Mouse (Mus musculus) midbrain, embryonic 14.5 days (tissue): ENCODE measurements around the gene Zswim3. TPM values are rescaled to one million over a fixed set of nuclear protein-coding genes. Genes with fewer than 3 reads are reported as not detected.
"Not testable (repeated sequence)": the region's sequence is repeated elsewhere in the genome, so short reads cannot be mapped to it uniquely, and the experiment has no call there.

Experiments
- ATAC-seq: fragments of 200-750 bp; cut with Nextera tagmentation; 2 replicates; pipeline ENCODE4 v1.8.0; 2017; ENCODE audit warnings: moderate number of reproducible peaks, moderate library complexity; ENCODE audit not compliant: low FRiP score, low TSS enrichment
- DNase-seq: peaks from one replicate; pipeline ENCODE4 v3.0.0-alpha.2; 2015
- H3K27ac ChIP-seq: fragments of 300-500 bp; sonication (generic); replicated peaks from 2 replicates; pipeline ENCODE4 v1.5.1; 2014; ENCODE audit warnings: mild to moderate bottlenecking, low read depth, low read length, moderate library complexity
- H3K27me3 ChIP-seq: fragments of 300-500 bp; sonication (generic); 2 replicates; pipeline ENCODE4 v1.6.1; 2014; ENCODE audit warnings: low read length, control low read depth, mixed read lengths; ENCODE audit not compliant: control insufficient read depth, insufficient read depth
- H3K36me3 ChIP-seq: fragments of 300-500 bp; sonication (generic); 2 replicates; pipeline ENCODE4 v1.6.1; 2014; ENCODE audit warnings: low read length, control low read depth; ENCODE audit not compliant: control insufficient read depth, insufficient read depth
- H3K4me1 ChIP-seq: fragments of 300-500 bp; sonication (generic); 2 replicates; pipeline ENCODE4 v1.6.1; 2014; ENCODE audit warnings: mild to moderate bottlenecking, antibody characterized with exemption, low read length, control low read depth; ENCODE audit not compliant: control insufficient read depth, insufficient read depth
- H3K4me2 ChIP-seq: fragments of 300-500 bp; sonication (generic); 2 replicates; pipeline ENCODE4 v1.6.1; 2014; ENCODE audit warnings: mild to moderate bottlenecking, low read length, moderate library complexity
- H3K4me3 ChIP-seq: fragments of 300-500 bp; sonication (generic); replicated peaks from 2 replicates; pipeline ENCODE4 v1.5.1; 2014; ENCODE audit warnings: low read depth, low read length
- H3K9ac ChIP-seq: fragments of 300-500 bp; sonication (generic); replicated peaks from 2 replicates; pipeline ENCODE4 v1.6.1; 2014; ENCODE audit warnings: mild to moderate bottlenecking, low read length, moderate library complexity
- H3K9me3 ChIP-seq: fragments of 300-500 bp; sonication (generic); 2 replicates; pipeline ENCODE4 v1.6.1; 2016; ENCODE audit warnings: low read length, control low read depth, mixed read lengths; ENCODE audit not compliant: control insufficient read depth
- WGBS: fragments of 180-500 bp; shearing (Covaris S2); extraction: QIAGEN DNeasy Blood & Tissue Kit; methylation state at CpG from one replicate; pipeline ENCODE4 v1.1.7; 2014; 5-methylcytosine and 5-hydroxymethylcytosine counted together
- polyA plus RNA-seq: library from polyadenylated mRNA; unstranded; fragments of >200 nt; fragmentation: Nextera tagmentation; extraction: Ambion mirVana; gene quantifications from 2 replicates; pipeline ENCODE4 v1.2.1, GENCODE M21; 2014

Gene Zswim3
- polyA plus RNA-seq, 1 experiment from 2014 or later, result 15.6 TPM

DNA sequence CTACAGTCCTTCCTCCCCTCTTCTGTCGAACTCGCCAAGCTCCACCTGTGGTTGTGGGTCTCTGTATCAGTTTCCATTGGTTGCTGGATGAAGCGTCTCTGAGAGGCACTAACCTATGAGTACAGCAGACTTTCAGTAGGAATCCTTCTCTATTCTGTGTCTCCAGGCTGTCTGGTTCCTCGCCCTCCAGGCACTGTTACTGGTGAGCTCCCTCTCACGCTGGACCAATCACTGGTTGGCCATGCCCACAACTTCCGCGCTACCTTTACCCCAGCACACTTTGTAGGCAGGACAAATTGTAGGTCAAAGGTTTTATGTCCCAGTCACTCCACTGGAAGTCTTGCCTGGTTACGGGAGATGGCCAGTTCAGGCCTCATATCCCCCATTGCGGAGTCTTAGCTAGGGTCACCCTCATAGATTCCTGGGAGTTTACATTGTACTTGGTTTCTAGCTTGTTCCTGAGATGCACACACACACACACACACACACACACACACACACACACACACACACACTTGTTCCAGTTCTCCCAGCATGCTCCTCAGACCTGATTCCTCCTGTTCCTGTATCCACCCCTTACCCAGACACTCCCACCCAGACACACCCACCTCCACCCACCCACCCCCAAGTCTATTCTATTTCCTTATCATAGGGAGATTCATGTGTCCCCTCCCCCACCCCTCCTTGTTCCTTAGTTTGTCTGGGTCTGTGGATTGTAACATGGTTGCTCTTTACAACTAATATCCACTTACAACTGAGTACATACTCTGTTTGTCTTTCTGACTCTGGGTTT is 54.9 kb downstream of the Zswim3 start:
- Histone ChIP-seq H3K4me3 (no peak overlapping the region), H3K9me3 (no peaks in the 10 kb centered on the region), H3K27ac (no peak overlapping the region), H3K27me3 (peaks cover 10% of the 10 kb centered on the region), H3K4me1 (peaks cover 22% of the 10 kb centered on the region), H3K4me2 (no peak overlapping the region), H3K9ac (no peak overlapping the region), H3K36me3 (no peaks in the 10 kb centered on the region)
- WGBS, result 65% methylated on average over 9 of the region's 9 CpGs
- DNase-seq, result no peak
- ATAC-seq, result no peak

DNA sequence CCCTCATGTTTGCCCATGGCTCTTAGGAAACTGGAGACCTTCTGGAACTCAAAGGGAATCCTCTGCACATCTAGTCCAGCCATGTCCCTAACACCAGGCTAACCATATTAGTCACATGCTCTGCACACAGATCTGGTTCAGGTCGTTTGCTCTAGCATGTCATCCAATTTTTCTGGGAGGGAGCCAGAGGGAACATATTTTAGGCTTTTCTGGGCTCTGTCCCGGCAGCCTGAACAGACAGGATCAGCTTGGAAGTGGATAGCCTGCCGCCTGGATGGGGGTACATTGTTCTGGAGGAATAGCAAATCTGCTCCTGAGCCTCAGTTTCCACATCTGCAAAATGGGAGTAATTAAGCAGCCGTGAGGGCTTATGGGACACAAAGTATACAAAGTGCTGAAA is 56.2 kb downstream of the Zswim3 start:
- H3K9ac ChIP-seq, result no peak overlapping the region
- H3K4me1 ChIP-seq, result peaks cover 21% of the 10 kb centered on the region
- H3K4me3 ChIP-seq, result no peak overlapping the region
- H3K36me3 ChIP-seq, result no peaks in the 10 kb centered on the region
- no peak overlapping the region for H3K4me2 ChIP-seq
- no peaks in the 10 kb centered on the region for H3K9me3 ChIP-seq
- peaks cover 10% of the 10 kb centered on the region for H3K27me3 ChIP-seq
- H3K27ac ChIP-seq, result no peak overlapping the region
- 72% methylated on average over 4 of the region's 4 CpGs for WGBS
- DNase-seq (no peak), ATAC-seq (no peak)

DNA sequence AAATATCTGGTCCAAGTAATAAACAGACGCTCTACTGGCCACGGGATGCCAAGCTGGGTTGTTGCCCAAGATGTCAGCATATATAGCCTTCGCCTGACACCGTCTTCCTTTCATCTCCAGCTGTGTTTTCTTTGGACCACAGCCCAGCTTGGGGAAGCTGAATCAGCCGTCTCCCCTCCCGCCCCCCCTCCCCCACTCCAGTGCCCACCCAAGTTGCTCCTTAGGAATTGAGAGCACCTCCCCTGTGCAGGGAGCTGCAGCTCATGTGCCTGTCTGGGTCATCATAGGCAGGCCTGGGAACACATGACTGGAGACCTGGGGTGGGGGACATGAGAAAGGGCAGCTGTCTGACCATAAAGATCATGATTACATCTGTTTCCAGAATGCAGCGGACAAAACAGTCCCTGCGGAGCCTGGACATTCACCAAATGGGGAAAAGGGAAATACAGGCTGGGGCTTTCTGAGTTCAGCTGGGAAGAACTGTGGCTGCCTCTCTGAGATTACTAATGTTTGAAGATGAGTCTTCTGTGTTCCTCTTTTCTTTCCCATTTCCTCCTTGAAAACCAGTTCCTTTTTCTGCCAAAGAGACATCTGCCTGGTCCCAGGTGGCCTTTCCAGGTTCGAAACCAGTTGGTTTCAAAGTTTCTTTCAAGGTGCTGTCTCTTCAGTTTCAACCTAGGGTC is 57.4 kb downstream of the Zswim3 start:
- no peaks in the 10 kb centered on the region for H3K36me3 ChIP-seq
- 52% methylated on average over 9 of the region's 9 CpGs for WGBS
- H3K9ac ChIP-seq, result no peak overlapping the region
- DNase-seq (peak; percentile 70), ATAC-seq (no peak)
- peaks cover 5% of the 10 kb centered on the region for H3K27me3 ChIP-seq
- H3K4me1 ChIP-seq, result peaks cover 9% of the 10 kb centered on the region; the same call in 1 of the 2 replicates
- H3K9me3 ChIP-seq, result no peaks in the 10 kb centered on the region
- no peak overlapping the region for H3K4me2 ChIP-seq
- H3K27ac ChIP-seq, result no peak overlapping the region; the same call in 1 of the 2 replicates
- no peak overlapping the region for H3K4me3 ChIP-seq

DNA sequence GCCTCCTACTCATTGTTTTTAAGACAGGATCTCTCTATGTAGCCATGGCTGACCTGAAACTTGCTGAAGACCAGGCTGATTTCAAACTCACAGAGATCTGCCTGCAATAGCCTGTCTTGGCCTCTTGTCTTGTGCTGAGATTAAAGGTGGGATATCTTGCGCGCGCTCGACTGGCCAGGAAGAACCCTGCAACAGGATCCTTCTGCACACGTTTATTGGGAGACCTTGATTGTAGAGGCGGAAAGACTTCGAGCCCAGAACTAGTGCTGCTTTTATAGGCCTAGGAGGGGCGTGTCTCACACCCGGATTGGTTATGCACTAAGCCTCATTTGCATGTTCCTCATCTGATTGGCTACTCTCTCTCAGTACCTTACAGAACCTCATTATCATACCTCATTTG is 58.5 kb downstream of the Zswim3 start:
- H3K27me3 ChIP-seq, H3K4me1 ChIP-seq, ATAC-seq, H3K36me3 ChIP-seq, H3K9ac ChIP-seq, H3K4me2 ChIP-seq, H3K27ac ChIP-seq, DNase-seq, H3K9me3 ChIP-seq, H3K4me3 ChIP-seq: not testable (repeated sequence)
- 93% methylated on average over 9 of the region's 9 CpGs for WGBS

DNA sequence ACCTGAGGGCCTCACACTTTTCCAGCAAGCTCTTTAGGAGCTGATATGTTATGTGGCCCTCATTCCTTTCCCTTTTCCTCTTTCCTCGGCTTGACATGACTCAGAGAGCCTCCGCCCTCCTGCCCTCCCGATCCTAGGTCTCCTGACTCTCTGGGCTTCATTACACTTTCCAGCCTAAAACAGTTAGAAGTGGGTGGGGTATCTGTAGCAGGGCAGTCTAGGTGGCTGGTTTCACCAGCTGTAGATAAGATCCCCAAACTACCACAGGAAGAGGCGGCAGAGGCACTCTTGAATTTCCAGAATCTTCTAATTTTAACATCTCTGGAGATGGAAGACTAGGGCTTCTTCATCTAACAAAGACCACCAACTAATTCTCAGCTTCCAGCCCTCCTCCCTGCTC is 59.7 kb downstream of the Zswim3 start:
- DNase-seq (no peak), ATAC-seq (no peak)
- no peaks in the 10 kb centered on the region for H3K4me1 ChIP-seq
- H3K36me3 ChIP-seq, result no peaks in the 10 kb centered on the region
- no peak overlapping the region for H3K4me3 ChIP-seq
- no peak overlapping the region for H3K27ac ChIP-seq
- H3K27me3 ChIP-seq, result no peaks in the 10 kb centered on the region
- no peak overlapping the region for H3K4me2 ChIP-seq
- WGBS, result 84% methylated on average over 4 of the region's 4 CpGs
- H3K9ac ChIP-seq, result no peak overlapping the region
- H3K9me3 ChIP-seq, result no peaks in the 10 kb centered on the region

DNA sequence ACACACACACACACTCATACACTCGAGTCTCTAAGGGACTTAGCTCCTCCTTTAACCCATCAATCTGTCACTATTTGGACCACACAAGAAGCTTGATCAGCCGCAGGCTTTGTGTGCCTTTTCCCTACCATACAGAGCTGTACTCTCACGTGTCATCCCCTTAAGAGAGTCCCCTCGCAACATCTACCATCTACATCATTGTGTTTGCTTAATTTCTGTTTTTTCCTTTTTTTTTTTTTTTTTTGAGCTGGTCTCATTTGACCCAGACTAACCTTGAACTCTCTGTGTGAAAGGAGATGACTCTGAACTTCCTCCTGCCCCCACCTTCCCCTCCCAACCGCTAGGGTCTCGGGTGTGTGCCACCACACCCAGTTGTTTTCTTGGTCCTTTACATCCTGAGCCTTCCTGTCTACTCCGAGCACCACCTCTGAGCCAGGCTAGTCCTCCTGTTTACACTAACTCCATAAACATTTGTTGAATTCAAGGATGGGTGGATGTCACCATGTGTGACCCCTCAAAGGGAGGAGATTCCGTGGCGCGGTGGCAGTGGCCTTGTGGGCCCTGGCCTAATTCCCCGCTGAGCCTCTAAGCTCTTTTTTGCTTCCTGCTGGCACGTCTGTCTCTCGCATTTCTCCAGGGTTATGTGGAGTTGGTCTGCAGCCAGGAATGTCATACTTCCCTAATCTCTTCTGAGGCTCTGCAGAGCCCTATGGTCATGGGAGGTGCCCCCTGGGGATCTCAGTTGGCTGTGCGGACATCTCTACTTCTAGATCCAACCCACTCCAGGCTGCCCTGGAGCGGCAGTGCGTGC is 62.0 kb downstream of the Zswim3 start:
- Histone ChIP-seq H3K36me3 (no peaks in the 10 kb centered on the region), H3K4me1 (no peaks in the 10 kb centered on the region), H3K27ac (no peak overlapping the region), H3K4me3 (no peak overlapping the region), H3K4me2 (no peak overlapping the region), H3K9ac (no peak overlapping the region), H3K9me3 (no peaks in the 10 kb centered on the region), H3K27me3 (no peaks in the 10 kb centered on the region)
- DNase-seq (no peak), ATAC-seq (no peak)
- WGBS, result 66% methylated on average over 16 of the region's 16 CpGs

DNA sequence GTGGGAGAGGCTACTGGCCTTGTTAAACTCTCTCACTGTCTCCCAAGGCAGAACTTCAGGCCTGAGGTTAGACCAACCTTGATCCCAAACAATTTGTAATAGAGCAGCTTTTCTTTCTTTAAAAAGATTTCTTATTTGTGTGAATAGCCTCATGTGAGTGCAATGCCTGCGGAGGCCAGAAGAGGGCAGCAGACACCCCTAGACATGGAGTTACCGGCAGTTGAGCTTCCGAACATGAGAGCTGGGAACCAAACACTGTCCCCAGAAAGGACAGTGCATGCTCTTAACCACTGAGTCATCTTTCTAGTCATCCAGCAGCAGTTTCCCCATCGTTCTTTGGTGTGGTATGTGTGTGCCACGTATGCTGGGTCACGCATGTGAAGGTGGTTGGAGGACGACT is 62.7 kb downstream of the Zswim3 start:
- Histone ChIP-seq H3K9ac (no peak overlapping the region), H3K9me3 (no peaks in the 10 kb centered on the region), H3K4me1 (no peaks in the 10 kb centered on the region), H3K4me3 (no peak overlapping the region), H3K27ac (no peak overlapping the region), H3K27me3 (no peaks in the 10 kb centered on the region), H3K36me3 (no peaks in the 10 kb centered on the region), H3K4me2 (no peak overlapping the region)
- 90% methylated on average over 7 of the region's 7 CpGs for WGBS
- DNase-seq, result no peak
- ATAC-seq, result no peak

DNA sequence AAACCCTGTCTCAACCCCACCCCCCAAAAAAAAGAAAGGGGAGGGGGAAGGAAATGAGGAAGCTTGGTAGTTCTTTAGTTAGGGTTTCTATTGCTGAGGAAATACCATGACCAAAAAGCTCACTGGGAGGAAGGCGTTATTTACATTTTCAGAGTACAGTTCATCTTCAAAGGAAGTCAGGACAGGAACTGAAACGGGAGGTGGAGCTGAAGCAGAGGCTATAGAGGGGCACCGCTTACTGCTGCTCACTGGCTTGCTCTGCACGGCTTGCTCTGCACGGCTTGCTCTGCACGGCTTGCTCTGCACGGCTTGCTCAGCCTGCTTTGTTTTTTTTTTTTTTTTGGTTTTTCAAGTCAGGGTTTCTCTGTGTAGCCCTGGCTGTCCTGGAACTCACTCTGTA is 63.6 kb downstream of the Zswim3 start:
- WGBS, result 89% methylated on average over 7 of the region's 7 CpGs
- Histone ChIP-seq H3K36me3 (no peaks in the 10 kb centered on the region), H3K27me3 (no peaks in the 10 kb centered on the region), H3K4me3 (no peak overlapping the region), H3K27ac (no peak overlapping the region), H3K9ac (no peak overlapping the region), H3K4me2 (no peak overlapping the region), H3K4me1 (no peaks in the 10 kb centered on the region), H3K9me3 (no peaks in the 10 kb centered on the region)
- ATAC-seq (no peak), DNase-seq (no peak)
